Mouse (Mus musculus): Measurements from ENCODE around the gene Strn.

GRCm38 (mm10) chr17:78682351-78682750 is 54.6 kb downstream of the Strn start:
- TF ChIP-seq POLR2A (IDR thresholded peaks at IDR 0.05; ENCODE audit: extremely low read depth, insufficient read depth, low read length) (no peak), CTCF (IDR thresholded peaks at IDR 0.05; ENCODE audit: low read depth, low read length) (no peak)
